Mouse (Mus musculus): ENCODE results near the gene Entpd2. TPM values are rescaled to one million over a fixed set of nuclear protein-coding genes. Genes with fewer than 3 reads are reported as not detected.
A peak's percentile ranks its signal among the peaks of the same experiment; 100 is the strongest.

Entpd2 gene
- total RNA-seq, 2 experiments from 2014 or later = 16.3 to 17.7 TPM

GRCm38 (mm10) chr2:25428442-25429236, 33.0 kb downstream of the Entpd2 start, which contains the start of gene Abca2:
Gene Abca2, plus strand, starts transcription at chr2:25428703.
- peak; percentile 94 to 99 for DNase-seq (ENCODE audit: low spot score in 2 of 2)

- DNase-seq (ENCODE audit: low spot score in 2 of 2) = peak in 1 of 2 experiments; percentile 36
Measured at GRCm38 (mm10) chr2:25429435-25430180, 33.9 kb downstream of the Entpd2 start.

DNA sequence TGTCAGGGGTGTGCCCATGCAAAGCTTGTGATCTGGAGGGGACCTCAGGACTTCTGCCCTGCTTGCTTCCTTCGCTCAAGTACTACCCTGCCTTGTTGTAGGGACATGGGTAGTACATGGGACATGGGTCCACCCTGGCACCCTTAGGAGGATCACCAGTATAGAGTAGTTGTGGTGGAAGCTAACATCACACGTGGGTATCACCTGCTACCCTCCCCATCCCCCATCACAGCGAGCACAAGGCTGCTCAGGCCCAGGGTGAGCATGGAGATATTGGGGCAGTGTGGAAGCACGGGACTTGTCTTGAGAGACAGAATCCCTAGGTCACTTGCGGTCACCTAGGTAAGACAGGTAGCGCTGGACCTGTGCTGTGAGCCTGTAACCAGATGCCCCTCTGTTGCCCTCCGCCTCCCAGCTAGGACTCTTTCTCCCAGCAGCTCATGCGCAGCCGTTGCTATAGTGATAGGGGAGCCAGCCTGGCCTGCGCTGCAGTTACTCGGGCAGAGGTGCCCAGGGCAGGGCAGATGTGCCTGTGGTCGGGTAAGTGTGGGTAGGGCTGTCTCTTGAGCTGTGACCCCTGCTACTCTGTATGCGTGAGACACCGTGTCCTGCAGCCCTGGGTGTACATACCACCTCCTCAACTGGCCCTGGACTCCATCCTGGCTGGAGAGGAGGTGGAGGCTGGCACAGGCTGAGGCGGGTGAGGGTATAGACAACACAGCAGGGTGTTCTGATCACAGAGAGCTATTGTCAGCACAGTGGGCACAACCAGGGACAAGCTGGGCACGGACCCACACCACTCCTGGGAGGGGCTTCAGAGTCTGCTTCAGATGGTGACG, 34.9 kb downstream of the Entpd2 start:
- DNase-seq (ENCODE audit: low spot score in 2 of 2) = peak in 1 of 2 experiments; percentile 65

- no peak for DNase-seq (ENCODE audit: low spot score in 2 of 2)
Measured at GRCm38 (mm10) chr2:25431308-25431855, 35.7 kb downstream of the Entpd2 start.

DNA sequence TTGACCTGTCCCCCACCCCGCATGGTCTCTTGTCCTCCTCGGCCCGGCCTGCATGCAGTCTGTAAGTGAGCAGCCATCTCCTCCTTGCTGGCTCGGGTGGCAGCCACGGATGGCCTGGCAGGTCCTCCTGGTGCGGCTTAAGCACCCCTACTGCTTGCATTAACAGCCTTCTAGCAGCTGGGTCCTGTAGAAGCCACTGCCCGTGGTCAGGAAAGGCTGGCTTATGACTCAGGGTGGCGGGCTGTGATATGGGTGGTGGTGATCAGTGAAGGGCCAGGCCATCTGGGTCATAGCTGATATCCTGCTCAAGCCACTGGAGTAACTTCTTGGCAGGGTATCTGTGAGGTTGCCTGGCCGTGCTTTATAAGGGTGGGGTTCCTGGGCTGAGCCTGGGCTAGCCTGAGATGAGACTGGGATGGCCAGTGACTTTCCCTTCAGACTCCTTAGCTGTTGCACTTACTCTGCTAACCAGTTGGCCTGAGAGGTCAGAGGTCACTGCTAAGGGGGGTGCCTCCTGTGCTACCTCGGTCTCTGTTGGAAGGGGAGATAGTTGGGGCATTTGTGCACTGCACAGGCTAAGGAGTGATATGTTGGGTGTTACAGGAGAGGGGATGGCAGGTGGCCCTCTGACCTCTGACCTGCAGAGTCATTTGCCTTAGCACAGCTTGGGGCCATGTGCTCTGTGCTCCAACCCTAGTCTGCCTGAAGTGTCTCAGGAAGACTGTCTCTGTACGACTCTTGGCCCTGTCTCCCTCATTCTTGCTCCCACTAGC, 36.8 kb downstream of the Entpd2 start:
- no peak for DNase-seq (ENCODE audit: low spot score in 2 of 2)

- no peak for DNase-seq (ENCODE audit: low spot score in 2 of 2)
Measured at GRCm38 (mm10) chr2:25433101-25433500, 37.4 kb downstream of the Entpd2 start.

DNA sequence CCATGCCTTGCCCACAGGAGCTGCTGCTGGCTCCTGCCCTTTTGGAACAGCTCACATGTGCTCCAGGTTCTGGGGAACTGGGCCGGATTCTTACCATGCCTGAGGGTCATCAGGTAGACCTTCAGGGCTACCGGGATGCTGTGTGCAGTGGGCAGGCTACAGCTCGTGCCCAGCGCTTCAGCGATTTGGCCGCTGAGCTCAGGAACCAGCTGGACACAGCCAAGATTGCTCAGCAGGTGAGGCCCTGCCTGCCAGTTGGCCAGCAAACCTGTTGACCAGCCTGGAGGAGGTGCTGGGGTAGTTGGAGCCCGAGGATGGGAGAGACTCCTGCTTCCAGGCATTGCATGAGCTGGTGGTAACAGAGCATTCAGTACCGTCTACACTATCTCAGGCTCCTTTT, 38.6 kb downstream of the Entpd2 start:
- no peak for DNase-seq (ENCODE audit: low spot score in 2 of 2)

DNA sequence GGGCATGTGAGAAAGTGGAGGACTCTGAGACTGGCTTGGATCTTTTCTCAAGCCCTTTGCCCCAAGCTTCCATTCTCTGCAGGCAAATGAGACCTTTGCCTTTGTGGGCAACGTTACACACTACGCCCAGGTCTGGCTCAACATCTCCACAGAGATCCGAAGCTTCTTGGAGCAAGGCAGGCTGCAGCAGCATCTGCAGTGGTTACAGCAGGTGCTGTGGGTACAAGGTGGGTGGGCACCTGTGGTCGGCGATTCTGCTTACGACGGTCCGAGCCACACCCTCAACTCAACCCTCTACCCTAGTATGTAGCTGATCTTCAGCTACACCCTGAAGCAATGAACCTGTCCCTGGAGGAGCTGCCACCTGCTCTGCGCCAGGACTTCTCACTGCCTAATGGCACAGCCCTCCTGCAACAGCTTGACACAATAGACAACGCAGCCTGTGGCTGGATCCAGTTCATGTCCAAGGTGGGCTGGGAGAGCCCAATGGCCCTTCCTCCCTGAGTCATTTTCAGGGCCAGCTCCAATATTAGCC, 40.7 kb downstream of the Entpd2 start:
- no peak for DNase-seq (ENCODE audit: low spot score in 2 of 2)

GRCm38 (mm10) chr2:25441067-25441466, 45.4 kb downstream of the Entpd2 start:
- no peak for DNase-seq (ENCODE audit: low spot score in 2 of 2)

- DNase-seq (ENCODE audit: low spot score in 2 of 2) = no peak
Measured at GRCm38 (mm10) chr2:25442682-25443081, 47.0 kb downstream of the Entpd2 start.

Small RNA genes lying within 50 kb of the gene (microRNA-seq; reads per million reads assigned to microRNA genes)
- gene Mir3087 = 7.0 to 9.1 reads per million in 2 experiments

Other genes with a start within 250 kb of the Entpd2 start
- gene Nrarp, start 215.1 kb upstream of the Entpd2 start, total RNA-seq (2021) = 10 to 100 TPM; 19.5 to 21.0 TPM
- gene Tor4a, start 199.0 kb upstream of the Entpd2 start, total RNA-seq (2021) = 1 to 10 TPM; 1.9 to 2.3 TPM
- gene Nelfb, start 184.4 kb upstream of the Entpd2 start, total RNA-seq (2021) = 10 to 100 TPM; 56.7 to 60.0 TPM
- gene Stpg3, start 181.2 kb upstream of the Entpd2 start, total RNA-seq (2021) = under 1 TPM; 0.18 to 0.25 TPM
- gene Fam166a, start 177.1 kb upstream of the Entpd2 start, total RNA-seq (2021) = under 1 TPM in 1 of 2 experiments, not detected in 1; 0.69 TPM
- gene Tubb4b, start 171.2 kb upstream of the Entpd2 start, total RNA-seq (2021) = 100 to 1,000 TPM; 277 to 310 TPM
- not detected for gene Slc34a3, start 161.5 kb upstream of the Entpd2 start, total RNA-seq (2021)
- not detected for gene Rnf224, start 159.1 kb upstream of the Entpd2 start, total RNA-seq (2021)
- 100 to 1,000 TPM; 237 to 250 TPM for gene Rnf208, start 153.6 kb upstream of the Entpd2 start, total RNA-seq (2021)
- not detected for gene Cysrt1, start 153.4 kb upstream of the Entpd2 start, total RNA-seq (2021)
- gene AL732309.1, start 149.0 kb upstream of the Entpd2 start, total RNA-seq (2021) = 1 to 10 TPM; 3.8 to 3.9 TPM
- 10 to 100 TPM; 35.7 to 38.8 TPM for gene Tmem203, start 140.4 kb upstream of the Entpd2 start, total RNA-seq (2021)
- gene Tprn, start 133.3 kb upstream of the Entpd2 start, total RNA-seq (2021) = 10 to 100 TPM; 21.2 to 23.1 TPM
- gene Ssna1, start 123.4 kb upstream of the Entpd2 start, total RNA-seq (2021) = 10 to 100 TPM; 62.5 to 66.2 TPM
- 10 to 100 TPM; 79.8 to 84.4 TPM for gene Anapc2, start 123.4 kb upstream of the Entpd2 start, total RNA-seq (2021)
- gene Tmem210, start 107.7 kb upstream of the Entpd2 start, total RNA-seq (2021) = not detected
- not detected for gene Lrrc26, start 106.0 kb upstream of the Entpd2 start, total RNA-seq (2021)
- 100 to 1,000 TPM; 393 to 422 TPM for gene Grin1, start 76.7 kb upstream of the Entpd2 start, total RNA-seq (2021)
- gene Man1b1, start 63.5 kb upstream of the Entpd2 start, total RNA-seq (2021) = 10 to 100 TPM; 59.6 to 62.4 TPM
- gene Dpp7, start 39.5 kb upstream of the Entpd2 start, total RNA-seq (2021) = 10 to 100 TPM; 35.4 to 36.7 TPM
- 10 to 100 TPM; 15.6 to 19.1 TPM for gene Uap1l1, start 30.2 kb upstream of the Entpd2 start, total RNA-seq (2021)
- 1 to 10 TPM; 3.2 to 4.1 TPM for gene Sapcd2, start 23.6 kb upstream of the Entpd2 start, total RNA-seq (2021)
- gene Npdc1, start 3.5 kb downstream of the Entpd2 start, total RNA-seq (2021) = 100 to 1,000 TPM; 426 to 435 TPM
- under 1 TPM; 0.15 to 0.76 TPM for gene Fut7, start 27.4 kb downstream of the Entpd2 start, total RNA-seq (2021)
- gene Abca2, start 32.8 kb downstream of the Entpd2 start, total RNA-seq (2021) = 100 to 1,000 TPM; 173 to 176 TPM
- gene Clic3, start 61.0 kb downstream of the Entpd2 start, total RNA-seq (2021) = 1 to 10 TPM in 1 of 2 experiments, under 1 TPM in 1; 0.66 to 1.0 TPM
- gene Paxx, start 65.2 kb downstream of the Entpd2 start, total RNA-seq (2021) = 10 to 100 TPM; 56.7 to 61.3 TPM
- 100 to 1,000 TPM; 572 to 608 TPM for gene Ptgds, start 74.2 kb downstream of the Entpd2 start, total RNA-seq (2021)
- gene Lcn12, start 98.0 kb downstream of the Entpd2 start, total RNA-seq (2021) = not detected
- 100 to 1,000 TPM; 114 to 115 TPM for gene Fbxw5, start 104.9 kb downstream of the Entpd2 start, total RNA-seq (2021)
- 1 to 10 TPM; 1.3 to 2.1 TPM for gene C8g, start 105.8 kb downstream of the Entpd2 start, total RNA-seq (2021)
- 10 to 100 TPM; 10.9 to 12.0 TPM for gene Traf2, start 151.1 kb downstream of the Entpd2 start, total RNA-seq (2021)
- gene Edf1, start 162.0 kb downstream of the Entpd2 start, total RNA-seq (2021) = 100 to 1,000 TPM; 212 to 213 TPM
- 1 to 10 TPM; 2.1 to 4.0 TPM for gene Mamdc4, start 179.0 kb downstream of the Entpd2 start, total RNA-seq (2021)
- gene Phpt1, start 179.3 kb downstream of the Entpd2 start, total RNA-seq (2021) = 10 to 100 TPM; 63.0 to 66.2 TPM
- 100 to 1,000 TPM in 1 of 2 experiments, 10 to 100 TPM in 1; 98.6 to 102 TPM for gene Ajm1, start 185.9 kb downstream of the Entpd2 start, total RNA-seq (2021)
- gene Rabl6, start 212.6 kb downstream of the Entpd2 start, total RNA-seq (2021) = 100 to 1,000 TPM; 150 to 155 TPM
- gene Ccdc183, start 221.8 kb downstream of the Entpd2 start, total RNA-seq (2021) = not detected
- 10 to 100 TPM; 16.7 to 17.5 TPM for gene Tmem141, start 226.1 kb downstream of the Entpd2 start, total RNA-seq (2021)
- gene Fcna, start 232.2 kb downstream of the Entpd2 start, total RNA-seq (2021) = 1 to 10 TPM in 1 of 2 experiments, under 1 TPM in 1; 0.56 to 1.1 TPM